Mouse (Mus musculus): ENCODE data around the gene Mast1.

GRCm38 (mm10) chr8:84985684-84986378 is 48.7 kb upstream of the Mast1 start:
- TF ChIP-seq CTCF (IDR thresholded peaks at IDR 0.05; ENCODE audit: low read depth, low read length) (no peak), POLR2AphosphoS5 (IDR thresholded peaks at IDR 0.05; ENCODE audit: insufficient replicate concordance, low read depth, low read length) (no peak)

Measured in G1E (cell line).